Mouse (Mus musculus) kidney, postnatal 0 days (tissue): ENCODE results near the gene Tmem200c. TPM values are rescaled to one million over a fixed set of nuclear protein-coding genes. Genes with fewer than 3 reads are reported as not detected.

Experiments used
- ATAC-seq: fragments of 200-750 bp; cut with Nextera tagmentation; replicated peaks from 2 replicates; pipeline ENCODE4 v1.8.0; 2017; ENCODE audit warnings: low read depth, moderate number of reproducible peaks, moderate TSS enrichment, moderate library complexity; ENCODE audit not compliant: low FRiP score
- DNase-seq: peaks from one replicate; pipeline ENCODE4 v3.0.0-alpha.2; 2016; ENCODE audit warnings: low spot score
- H3K27ac ChIP-seq: fragments of 300-500 bp; sonication (generic); 2 replicates; pipeline ENCODE4 v1.5.1; 2014; ENCODE audit warnings: mild to moderate bottlenecking
- H3K27me3 ChIP-seq: fragments of 300-500 bp; sonication (generic); 2 replicates; pipeline ENCODE4 v1.6.1; 2014; ENCODE audit warnings: low read length, mixed read lengths; ENCODE audit not compliant: insufficient read depth
- H3K36me3 ChIP-seq: fragments of 300-500 bp; sonication (generic); 2 replicates; pipeline ENCODE4 v1.6.1; 2014; ENCODE audit warnings: low read length, mixed read lengths; ENCODE audit not compliant: insufficient read depth
- H3K4me1 ChIP-seq: fragments of 300-500 bp; sonication (generic); replicated peaks from 2 replicates; pipeline ENCODE4 v1.6.1; 2014; ENCODE audit warnings: antibody characterized with exemption, low read length, mixed read lengths; ENCODE audit not compliant: insufficient read depth
- H3K4me2 ChIP-seq: fragments of 300-500 bp; sonication (generic); 2 replicates; pipeline ENCODE4 v1.6.1; 2014; ENCODE audit warnings: mild to moderate bottlenecking, low read length, moderate library complexity, mixed read lengths
- H3K4me3 ChIP-seq: fragments of 300-500 bp; sonication (generic); replicated peaks from 2 replicates; pipeline ENCODE4 v1.5.1; 2014; ENCODE audit warnings: low read depth, low read length
- H3K9ac ChIP-seq: fragments of 300-500 bp; sonication (generic); 2 replicates; pipeline ENCODE4 v1.6.1; 2014; ENCODE audit warnings: low read depth, low read length
- H3K9me3 ChIP-seq: fragments of 300-500 bp; sonication (generic); replicated peaks from 2 replicates; pipeline ENCODE4 v1.6.1; 2016; ENCODE audit warnings: low read length, inconsistent platforms, mixed read lengths
- CTCF ChIP-seq: IDR thresholded peaks from 2 replicates; pipeline ENCODE4 v1.5.1; 2016; ENCODE audit warnings: antibody characterized with exemption, low read depth, mild to moderate bottlenecking, moderate library complexity
- WGBS: fragments of 180-500 bp; shearing (Covaris S2); extraction: QIAGEN DNeasy Blood & Tissue Kit; methylation state at CpG from one replicate; pipeline ENCODE4 v1.1.7; 2014; 5-methylcytosine and 5-hydroxymethylcytosine counted together
- polyA plus RNA-seq: library from polyadenylated mRNA; unstranded; fragments of >200 nt; fragmentation: Nextera tagmentation; extraction: Ambion mirVana; gene quantifications from 2 replicates; pipeline ENCODE4 v1.2.1, GENCODE M21; 2015

The Tmem200c gene
- polyA plus RNA-seq, result 0.61 and 0.74 TPM in 2 replicates

GRCm38 (mm10) chr17:68826323-68826722, at the start of gene Tmem200c:
Gene Tmem200c, plus strand, starts transcription at chr17:68826623.
- no peak for DNase-seq
- Histone ChIP-seq H3K4me3 (no peak within 1 kb of the TSS), H3K4me1 (no peaks in the 10 kb centered on the region), H3K36me3 (no peaks in the 10 kb centered on the region), H3K9ac (no peak within 1 kb of the TSS), H3K27me3 (no peaks in the 10 kb centered on the region), H3K27ac (no peak within 1 kb of the TSS), H3K9me3 (no peaks in the 10 kb centered on the region), H3K4me2 (no peak within 1 kb of the TSS)
- TF ChIP-seq CTCF, result no peak
- WGBS, result 84% methylated on average over 6 of the region's 6 CpGs
- no peak for ATAC-seq

- no peak for TF ChIP-seq CTCF
- 88% methylated on average over 4 of the region's 4 CpGs for WGBS
- Histone ChIP-seq H3K4me1 (no peaks in the 10 kb centered on the region), H3K4me2 (no peak overlapping the region), H3K27me3 (no peaks in the 10 kb centered on the region), H3K9me3 (no peaks in the 10 kb centered on the region), H3K4me3 (no peak overlapping the region), H3K9ac (no peak overlapping the region), H3K27ac (no peak overlapping the region), H3K36me3 (no peaks in the 10 kb centered on the region)
- ATAC-seq (no peak), DNase-seq (no peak)
Observed at GRCm38 (mm10) chr17:68793741-68794140, 32.7 kb upstream of the Tmem200c start.

- DNase-seq, result no peak
- H3K27ac ChIP-seq, result no peak overlapping the region
- H3K4me3 ChIP-seq, result peak overlapping the region; percentile 45
- 0 out of 2 replicates have a peak, but pooled peaks have one; percentile 34 for ATAC-seq
- H3K27me3 ChIP-seq, result peaks cover 46% of the 10 kb centered on the region
- peak overlapping the region; percentile 81 for H3K4me2 ChIP-seq
- TF ChIP-seq CTCF, result no peak
- H3K9me3 ChIP-seq, result no peaks in the 10 kb centered on the region
- under 1% methylated on average over 15 of the region's 15 CpGs for WGBS
- H3K9ac ChIP-seq, result 0 out of 2 replicates have a peak overlapping the region, but pooled peaks have one; percentile 49
- no peaks in the 10 kb centered on the region for H3K36me3 ChIP-seq
- H3K4me1 ChIP-seq, result peaks cover 9% of the 10 kb centered on the region
Observed at GRCm38 (mm10) chr17:68836655-68837012, 10.2 kb downstream of the Tmem200c start.

GRCm38 (mm10) chr17:68837013-68837858, 10.8 kb downstream of the Tmem200c start:
- Histone ChIP-seq H3K27me3 (peaks cover 46% of the 10 kb centered on the region), H3K27ac (no peak overlapping the region), H3K36me3 (no peaks in the 10 kb centered on the region), H3K4me3 (peak overlapping the region; percentile 45), H3K4me2 (peak overlapping the region; percentile 81), H3K9ac (peak overlapping the region; percentile 49; the same call in 1 of the 2 replicates), H3K4me1 (peaks cover 9% of the 10 kb centered on the region), H3K9me3 (no peaks in the 10 kb centered on the region)
- peak; percentile 34 for DNase-seq
- no peak for TF ChIP-seq CTCF
- under 1% methylated on average over 68 of the region's 72 CpGs for WGBS
- ATAC-seq, result 0 out of 2 replicates have a peak, but pooled peaks have one; percentile 30

GRCm38 (mm10) chr17:68837859-68838194, 11.4 kb downstream of the Tmem200c start:
- H3K9ac ChIP-seq, result no peak overlapping the region
- peak overlapping the region; percentile 45 for H3K4me3 ChIP-seq
- no peak for DNase-seq
- H3K27me3 ChIP-seq, result peaks cover 46% of the 10 kb centered on the region
- H3K27ac ChIP-seq, result no peak overlapping the region
- no peak for TF ChIP-seq CTCF
- H3K4me1 ChIP-seq, result peaks cover 9% of the 10 kb centered on the region
- ATAC-seq, result no peak
- peak overlapping the region; percentile 81 for H3K4me2 ChIP-seq
- H3K9me3 ChIP-seq, result no peaks in the 10 kb centered on the region
- H3K36me3 ChIP-seq, result no peaks in the 10 kb centered on the region
- WGBS, result 19% methylated on average over 4 of the region's 4 CpGs

- Histone ChIP-seq H3K4me3 (no peak overlapping the region), H3K9me3 (no peaks in the 10 kb centered on the region), H3K36me3 (no peaks in the 10 kb centered on the region), H3K4me1 (peaks cover 9% of the 10 kb centered on the region), H3K4me2 (peak overlapping the region; percentile 70; the same call in 1 of the 2 replicates), H3K27me3 (peaks cover 46% of the 10 kb centered on the region), H3K9ac (no peak overlapping the region), H3K27ac (no peak overlapping the region)
- no peak for DNase-seq
- 10% methylated on average over 17 of the region's 17 CpGs for WGBS
- TF ChIP-seq CTCF, result no peak
- ATAC-seq, result no peak
Observed at GRCm38 (mm10) chr17:68839888-68840571, 13.6 kb downstream of the Tmem200c start.
